Mouse (Mus musculus): ENCODE measurements around the gene Tm7sf3.

Gene Tm7sf3

GRCm38 (mm10) chr6:146642276-146643183, at the start of gene Tm7sf3, which contains the start of gene Med21:
Gene Tm7sf3, minus strand, starts transcription at chr6:146642824.
Gene Med21, plus strand, starts transcription at chr6:146642547.
- DNase-seq (ENCODE audit: low read depth) = peak; percentile 99

GRCm38 (mm10) chr6:146688861-146689260, 46.2 kb upstream of the Tm7sf3 start:
- no peak for DNase-seq (ENCODE audit: low read depth)

- no peak for DNase-seq (ENCODE audit: low read depth)
Observed at GRCm38 (mm10) chr6:146688010-146688409, 45.4 kb upstream of the Tm7sf3 start.

GRCm38 (mm10) chr6:146686463-146687196, 44.0 kb upstream of the Tm7sf3 start:
- no peak for DNase-seq (ENCODE audit: low read depth)

- peak; percentile 28 for DNase-seq (ENCODE audit: low read depth)
Observed at GRCm38 (mm10) chr6:146685781-146686308, 43.2 kb upstream of the Tm7sf3 start.

GRCm38 (mm10) chr6:146683881-146684280, 41.3 kb upstream of the Tm7sf3 start:
- DNase-seq (ENCODE audit: low read depth) = no peak

- no peak for DNase-seq (ENCODE audit: low read depth)
Observed at GRCm38 (mm10) chr6:146678136-146679070, 35.8 kb upstream of the Tm7sf3 start.

- no peak for DNase-seq (ENCODE audit: low read depth)
Observed at GRCm38 (mm10) chr6:146676904-146677303, 34.3 kb upstream of the Tm7sf3 start.

GRCm38 (mm10) chr6:146674881-146675536, 32.4 kb upstream of the Tm7sf3 start:
- DNase-seq (ENCODE audit: low read depth) = no peak

GRCm38 (mm10) chr6:146674420-146674819, 31.8 kb upstream of the Tm7sf3 start:
- no peak for DNase-seq (ENCODE audit: low read depth)

GRCm38 (mm10) chr6:146673696-146674095, 31.1 kb upstream of the Tm7sf3 start:
- no peak for DNase-seq (ENCODE audit: low read depth)

GRCm38 (mm10) chr6:146672106-146672505, 29.5 kb upstream of the Tm7sf3 start:
- DNase-seq (ENCODE audit: low read depth) = no peak

GRCm38 (mm10) chr6:146670956-146671855, 28.6 kb upstream of the Tm7sf3 start:
- no peak for DNase-seq (ENCODE audit: low read depth)

GRCm38 (mm10) chr6:146668606-146669005, 26.0 kb upstream of the Tm7sf3 start:
- no peak for DNase-seq (ENCODE audit: low read depth)

- no peak for DNase-seq (ENCODE audit: low read depth)
Observed at GRCm38 (mm10) chr6:146666811-146667210, 24.2 kb upstream of the Tm7sf3 start.

- no peak for DNase-seq (ENCODE audit: low read depth)
Observed at GRCm38 (mm10) chr6:146665408-146665807, 22.8 kb upstream of the Tm7sf3 start.

GRCm38 (mm10) chr6:146664917-146665316, 22.3 kb upstream of the Tm7sf3 start:
- no peak for DNase-seq (ENCODE audit: low read depth)

GRCm38 (mm10) chr6:146664116-146664515, 21.5 kb upstream of the Tm7sf3 start:
- DNase-seq (ENCODE audit: low read depth) = no peak

- DNase-seq (ENCODE audit: low read depth) = peak; percentile 62
Observed at GRCm38 (mm10) chr6:146662679-146663078, 20.1 kb upstream of the Tm7sf3 start.

- DNase-seq (ENCODE audit: low read depth) = no peak
Observed at GRCm38 (mm10) chr6:146661655-146662054, 19.0 kb upstream of the Tm7sf3 start.

Measured in induced T-regulatory cell, adult 2 months (primary cell).